Mouse (Mus musculus) limb, embryonic 11.5 days (tissue): Measurements from ENCODE around the gene Gm11146. TPM values are rescaled to one million over a fixed set of nuclear protein-coding genes. Genes with fewer than 3 reads are reported as not detected.

Source experiments
- ATAC-seq: fragments of 200-750 bp; cut with Nextera tagmentation; 2 replicates; pipeline ENCODE4 v1.8.0; 2017; ENCODE audit warnings: low read depth; ENCODE audit not compliant: insufficient number of reproducible peaks, low FRiP score, low TSS enrichment
- DNase-seq: peaks from one replicate; pipeline ENCODE4 v3.0.0-alpha.2; 2015; ENCODE audit warnings: low spot score
- H3K27ac ChIP-seq: fragments of 300-500 bp; sonication (generic); replicated peaks from 2 replicates; pipeline ENCODE4 v1.5.1; 2014; ENCODE audit warnings: low read depth, mild to moderate bottlenecking, low read length
- H3K27me3 ChIP-seq: fragments of 300-500 bp; sonication (generic); 2 replicates; pipeline ENCODE4 v1.6.1; 2014; ENCODE audit warnings: mild to moderate bottlenecking, low read length, mixed read lengths; ENCODE audit not compliant: control insufficient read depth, insufficient read depth
- H3K36me3 ChIP-seq: fragments of 300-500 bp; sonication (generic); 2 replicates; pipeline ENCODE4 v1.6.1; 2014; ENCODE audit warnings: mild to moderate bottlenecking, low read length, moderate library complexity, mixed read lengths; ENCODE audit not compliant: control insufficient read depth, insufficient read depth
- H3K4me1 ChIP-seq: fragments of 300-500 bp; sonication (generic); 2 replicates; pipeline ENCODE4 v1.6.1; 2014; ENCODE audit warnings: low read length, mixed read lengths; ENCODE audit not compliant: control insufficient read depth, insufficient read depth
- H3K4me2 ChIP-seq: fragments of 300-500 bp; sonication (generic); 2 replicates; pipeline ENCODE4 v1.6.1; 2014; ENCODE audit warnings: low read depth, mild to moderate bottlenecking, moderate library complexity; ENCODE audit not compliant: severe bottlenecking
- H3K4me3 ChIP-seq: fragments of 300-500 bp; sonication (generic); 2 replicates; pipeline ENCODE4 v1.5.1; 2014; ENCODE audit warnings: low read depth, low read length
- H3K9ac ChIP-seq: fragments of 300-500 bp; sonication (generic); 2 replicates; pipeline ENCODE4 v1.6.1; 2014; ENCODE audit warnings: mild to moderate bottlenecking, low read length
- H3K9me3 ChIP-seq: fragments of 300-500 bp; sonication (generic); 2 replicates; pipeline ENCODE4 v1.6.1; 2016; ENCODE audit warnings: low read length; ENCODE audit not compliant: control insufficient read depth
- WGBS: fragments of 180-500 bp; shearing (Covaris S2); extraction: QIAGEN DNeasy Blood & Tissue Kit; methylation state at CpG from one replicate; pipeline ENCODE4 v1.1.7; 2014; 5-methylcytosine and 5-hydroxymethylcytosine counted together
- polyA plus RNA-seq: library from polyadenylated mRNA; unstranded; fragments of >200 nt; fragmentation: Nextera tagmentation; extraction: Ambion mirVana; gene quantifications from 2 replicates; pipeline ENCODE4 v1.2.1, GENCODE M21; 2014

Gm11146 gene
- polyA plus RNA-seq, 1 experiment from 2014 or later: not detected

DNA sequence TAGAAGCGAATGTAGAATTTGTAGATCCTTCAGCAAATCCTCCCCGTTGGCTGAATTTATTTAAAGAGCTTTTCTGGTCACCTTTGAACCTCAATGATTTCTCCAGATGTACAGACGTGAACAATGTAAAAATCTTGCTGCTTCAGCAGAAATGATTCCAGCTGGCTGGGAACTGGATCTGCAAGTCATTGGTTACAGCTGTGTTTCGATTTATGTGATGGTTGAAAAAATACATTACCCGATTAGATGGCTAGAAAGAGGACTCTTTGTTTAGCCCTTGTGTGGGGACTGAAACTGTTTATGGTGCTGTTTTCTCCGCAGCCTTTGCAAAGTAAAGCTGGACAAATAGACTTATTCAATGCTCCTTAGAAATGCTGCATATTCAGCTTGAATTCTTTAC lies 34.6 kb upstream of the Gm11146 start:
- WGBS: 29% methylated on average over 6 of the region's 6 CpGs
- DNase-seq: peak; percentile 65
- H3K27me3 ChIP-seq: no peaks in the 10 kb centered on the region
- no peak overlapping the region for H3K9ac ChIP-seq
- no peaks in the 10 kb centered on the region for H3K9me3 ChIP-seq
- no peak overlapping the region for H3K4me3 ChIP-seq
- no peaks in the 10 kb centered on the region for H3K4me1 ChIP-seq
- no peaks in the 10 kb centered on the region for H3K36me3 ChIP-seq
- no peak overlapping the region for H3K4me2 ChIP-seq
- ATAC-seq: peak; percentile 84
- H3K27ac ChIP-seq: peak overlapping the region; percentile 63

GRCm38 (mm10) chr16:77632315-77632881 lies 30.5 kb upstream of the Gm11146 start:
- no peaks in the 10 kb centered on the region for H3K36me3 ChIP-seq
- 83% methylated on average over 6 of the region's 6 CpGs for WGBS
- ATAC-seq: no peak

DNA sequence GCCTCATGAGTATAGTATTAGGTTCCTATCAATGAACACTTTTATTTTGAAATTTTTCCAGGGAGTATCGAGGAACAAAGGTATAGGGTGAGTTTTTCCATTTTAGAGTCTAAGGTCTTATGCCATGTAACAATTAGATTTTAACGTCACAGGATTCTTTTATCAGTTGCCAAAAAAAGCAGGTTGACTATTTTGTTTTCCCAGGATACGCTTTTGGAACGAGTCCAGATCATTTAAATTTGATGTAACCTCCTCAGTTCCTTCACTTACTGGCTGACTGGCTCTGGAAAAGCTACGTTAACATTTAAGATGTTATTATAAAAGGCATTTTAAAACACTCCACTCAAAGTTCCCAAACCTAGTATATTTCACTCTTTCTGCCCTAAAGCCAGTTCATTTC lies 20.8 kb upstream of the Gm11146 start:
- no peaks in the 10 kb centered on the region for H3K4me1 ChIP-seq
- H3K9me3 ChIP-seq: no peaks in the 10 kb centered on the region
- H3K4me3 ChIP-seq: no peak overlapping the region
- no peak for ATAC-seq
- H3K9ac ChIP-seq: no peak overlapping the region
- H3K36me3 ChIP-seq: no peaks in the 10 kb centered on the region
- no peak overlapping the region for H3K4me2 ChIP-seq
- no peaks in the 10 kb centered on the region for H3K27me3 ChIP-seq
- WGBS: 71% methylated on average over 5 of the region's 5 CpGs
- H3K27ac ChIP-seq: no peak overlapping the region
- no peak for DNase-seq

More at GRCm38 (mm10) chr16:77632315-77632881, 30.5 kb upstream of the Gm11146 start:
- Histone ChIP-seq H3K27me3 (no peaks in the 10 kb centered on the region), H3K4me2 (no peak overlapping the region), H3K27ac (no peak overlapping the region), H3K9me3 (no peaks in the 10 kb centered on the region), H3K4me3 (no peak overlapping the region), H3K4me1 (no peaks in the 10 kb centered on the region), H3K9ac (no peak overlapping the region)
- DNase-seq: no peak

DNA sequence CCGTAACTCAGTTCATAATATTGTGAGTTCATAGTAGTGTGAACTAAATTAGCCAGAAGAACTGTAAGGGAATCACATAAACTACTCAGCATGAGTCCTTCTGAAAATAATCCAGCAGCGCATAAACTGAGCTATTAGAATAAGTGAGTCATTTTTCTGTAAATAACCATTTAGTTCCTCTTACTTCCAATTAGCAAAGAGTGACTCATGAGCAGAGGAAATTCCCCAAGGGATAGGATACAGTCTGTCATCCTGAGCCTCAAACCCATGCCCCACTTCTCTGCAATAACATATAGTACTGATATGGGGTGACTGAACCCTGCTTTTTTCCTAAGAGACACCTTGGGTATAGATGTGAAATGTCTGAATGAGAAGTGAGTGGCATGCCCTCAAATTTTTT lies 687 bp upstream of the Gm11146 start:
- WGBS: 84% methylated on average over 2 of the region's 2 CpGs
- Histone ChIP-seq H3K27me3 (no peaks in the 10 kb centered on the region), H3K4me2 (no peak overlapping the region), H3K36me3 (0 out of 2 replicates have a peak, but pooled peaks cover 2% of the 10 kb centered on the region), H3K4me1 (no peaks in the 10 kb centered on the region), H3K4me3 (no peak overlapping the region), H3K9ac (no peak overlapping the region), H3K9me3 (no peaks in the 10 kb centered on the region), H3K27ac (no peak overlapping the region)
- DNase-seq (no peak), ATAC-seq (no peak)

- DNase-seq (no peak), ATAC-seq (no peak)
- H3K4me1 ChIP-seq: no peaks in the 10 kb centered on the region
- no peaks in the 10 kb centered on the region for H3K27me3 ChIP-seq
- H3K36me3 ChIP-seq: 0 out of 2 replicates have a peak, but pooled peaks cover 2% of the 10 kb centered on the region
- WGBS: 91% methylated on average over 8 of the region's 8 CpGs
- no peak overlapping the region for H3K9ac ChIP-seq
- H3K4me3 ChIP-seq: no peak overlapping the region
- no peak overlapping the region for H3K27ac ChIP-seq
- no peaks in the 10 kb centered on the region for H3K9me3 ChIP-seq
- H3K4me2 ChIP-seq: no peak overlapping the region
Measured at GRCm38 (mm10) chr16:77598787-77599186, 3.1 kb downstream of the Gm11146 start.

- Histone ChIP-seq H3K27me3 (no peaks in the 10 kb centered on the region), H3K27ac (no peak overlapping the region), H3K4me1 (no peaks in the 10 kb centered on the region), H3K9ac (no peak overlapping the region), H3K9me3 (no peaks in the 10 kb centered on the region), H3K4me3 (no peak overlapping the region), H3K36me3 (0 out of 2 replicates have a peak, but pooled peaks cover 2% of the 10 kb centered on the region), H3K4me2 (no peak overlapping the region)
- DNase-seq: no peak
- ATAC-seq: no peak
- WGBS: 91% methylated on average over 5 of the region's 5 CpGs
Measured at GRCm38 (mm10) chr16:77596556-77596955, 5.3 kb downstream of the Gm11146 start.

DNA sequence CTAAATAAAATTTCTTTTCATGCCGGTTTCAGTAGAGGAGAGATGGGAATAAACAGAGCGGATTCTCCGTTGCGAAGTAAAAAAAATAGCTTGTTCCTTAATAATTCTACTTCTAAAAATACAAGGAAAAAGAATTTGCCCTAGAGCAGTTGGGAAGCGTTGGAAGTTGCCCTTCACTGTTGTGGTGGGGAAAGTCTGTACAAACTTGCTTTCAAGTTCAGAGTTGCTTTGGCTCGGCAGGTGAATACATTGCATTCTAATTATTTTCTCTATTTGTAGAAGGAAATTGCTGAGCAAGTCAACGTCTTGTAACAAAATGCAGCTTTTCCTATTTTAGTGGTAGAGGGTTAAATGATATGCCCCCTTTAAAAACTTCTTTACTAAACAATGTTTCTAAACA lies 6.2 kb downstream of the Gm11146 start:
- ATAC-seq: no peak

DNA sequence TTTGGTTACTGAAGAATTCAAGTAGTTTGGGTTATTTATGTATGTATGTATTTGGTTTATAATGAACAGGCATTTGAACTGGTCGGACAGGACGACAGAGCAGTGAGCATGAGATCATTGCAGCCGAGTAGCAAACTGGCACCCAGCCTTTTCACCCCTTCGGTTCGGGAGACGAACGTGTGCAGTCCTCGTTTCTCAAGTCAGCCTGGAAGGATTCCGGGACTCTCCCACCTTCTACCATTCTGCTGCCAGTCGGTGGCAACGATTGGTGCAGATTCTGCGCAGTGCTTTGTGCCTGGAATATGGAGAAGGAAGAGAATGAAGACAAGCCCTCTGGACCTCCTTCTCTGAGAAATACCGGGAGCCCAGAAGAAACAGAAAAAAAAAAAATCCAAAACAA lies 7.3 kb downstream of the Gm11146 start:
- Histone ChIP-seq H3K9ac (no peak overlapping the region), H3K9me3 (no peaks in the 10 kb centered on the region), H3K27ac (no peak overlapping the region), H3K4me2 (no peak overlapping the region), H3K36me3 (0 out of 2 replicates have a peak, but pooled peaks cover 2% of the 10 kb centered on the region), H3K27me3 (no peaks in the 10 kb centered on the region), H3K4me1 (no peaks in the 10 kb centered on the region), H3K4me3 (no peak overlapping the region)
- DNase-seq: no peak
- 91% methylated on average over 13 of the region's 13 CpGs for WGBS
- no peak for ATAC-seq

More for the DNA sequence above, 6.2 kb downstream of the Gm11146 start:
- no peaks in the 10 kb centered on the region for H3K4me1 ChIP-seq
- H3K36me3 ChIP-seq: 0 out of 2 replicates have a peak, but pooled peaks cover 2% of the 10 kb centered on the region
- H3K4me2 ChIP-seq: no peak overlapping the region
- H3K4me3 ChIP-seq: no peak overlapping the region
- no peaks in the 10 kb centered on the region for H3K9me3 ChIP-seq
- H3K9ac ChIP-seq: no peak overlapping the region
- DNase-seq: no peak
- no peak overlapping the region for H3K27ac ChIP-seq
- WGBS: 83% methylated on average over 7 of the region's 7 CpGs
- H3K27me3 ChIP-seq: no peaks in the 10 kb centered on the region
